Mouse (Mus musculus) monocyte, adult 5-6 weeks (primary cell): ENCODE measurements around the gene Sgms1. TPM values are rescaled to one million over a fixed set of nuclear protein-coding genes. Genes with fewer than 3 reads are reported as not detected.

Experiments
- ATAC-seq: fragments of 153-309, 156-312 bp; replicated peaks from 2 replicates; pipeline ENCODE4 v1.8.0; 2017; ENCODE audit warnings: mild to moderate bottlenecking; ENCODE audit not compliant: low TSS enrichment, insufficient number of reproducible peaks, severe bottlenecking, poor library complexity, low FRiP score
- total RNA-seq: library from RNA; stranded (forward); fragments of 200-1000, 200-491, 200-594 nt; gene quantifications from 3 replicates; pipeline ENCODE4 v1.2.3, GENCODE M21; 2017

The Sgms1 gene
- total RNA-seq, 1 experiment from 2014 or later: 146 TPM

GRCm38 (mm10) chr19:32262805-32263572 is 126.5 kb downstream of the Sgms1 start:
- ATAC-seq: no peak

- no peak for ATAC-seq
Observed at GRCm38 (mm10) chr19:32260869-32261688, 128.4 kb downstream of the Sgms1 start.

- no peak for ATAC-seq
Observed at GRCm38 (mm10) chr19:32259830-32260229, 129.7 kb downstream of the Sgms1 start.

- ATAC-seq: peak; percentile 37; the same call in 1 of the 2 replicates
Observed at GRCm38 (mm10) chr19:32259048-32259447, 130.5 kb downstream of the Sgms1 start.

- no peak for ATAC-seq
Observed at GRCm38 (mm10) chr19:32258146-32258545, 131.4 kb downstream of the Sgms1 start.

- ATAC-seq: no peak
Observed at GRCm38 (mm10) chr19:32257616-32258015, 131.9 kb downstream of the Sgms1 start.

GRCm38 (mm10) chr19:32256706-32257415 is 132.7 kb downstream of the Sgms1 start:
- no peak for ATAC-seq

GRCm38 (mm10) chr19:32255429-32256185 is 133.9 kb downstream of the Sgms1 start:
- ATAC-seq: no peak

GRCm38 (mm10) chr19:32254739-32255344 is 134.7 kb downstream of the Sgms1 start:
- peak; percentile 77 for ATAC-seq

- ATAC-seq: no peak
Observed at GRCm38 (mm10) chr19:32254204-32254603, 135.3 kb downstream of the Sgms1 start.

- ATAC-seq: no peak
Observed at GRCm38 (mm10) chr19:32252987-32253386, 136.5 kb downstream of the Sgms1 start.

GRCm38 (mm10) chr19:32252451-32252850 is 137.1 kb downstream of the Sgms1 start:
- no peak for ATAC-seq

GRCm38 (mm10) chr19:32249181-32250130 is 140.1 kb downstream of the Sgms1 start:
- no peak for ATAC-seq

- no peak for ATAC-seq
Observed at GRCm38 (mm10) chr19:32244881-32245280, 144.6 kb downstream of the Sgms1 start.

GRCm38 (mm10) chr19:32243246-32243645 is 146.3 kb downstream of the Sgms1 start:
- no peak for ATAC-seq

GRCm38 (mm10) chr19:32242153-32242552 is 147.4 kb downstream of the Sgms1 start:
- ATAC-seq: no peak

- 0 out of 2 replicates have a peak, but pooled peaks have one; percentile 36 for ATAC-seq
Observed at GRCm38 (mm10) chr19:32240417-32240990, 149.0 kb downstream of the Sgms1 start.
